ENCODE assay signal across 17 mouse cellular contexts in the genomic region with DNA sequence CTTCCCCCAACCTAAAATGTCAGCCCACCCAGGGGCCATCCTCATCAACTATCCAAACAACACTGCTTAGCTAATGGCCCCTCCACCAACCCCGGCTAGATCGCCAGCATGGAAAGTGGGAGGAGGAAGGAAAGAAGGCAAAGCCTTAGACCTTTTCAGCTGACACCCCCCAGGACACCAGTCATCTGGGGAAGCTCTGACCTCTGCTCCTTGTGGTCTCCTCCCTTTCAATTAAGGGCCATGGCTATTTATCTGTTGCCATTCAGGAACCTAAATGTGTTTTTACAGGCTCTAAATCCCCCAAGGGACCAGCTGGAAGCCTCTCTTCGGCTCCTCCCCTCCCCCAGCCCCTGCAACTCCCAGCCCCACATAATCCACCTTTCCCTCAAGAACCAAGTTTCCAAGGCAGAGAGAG. TPM values are rescaled to one million over a fixed set of nuclear protein-coding genes. Genes with fewer than 3 reads are reported as not detected.
A peak's percentile ranks its signal among the peaks of the same experiment; 100 is the strongest.
DNase-seq lines count a peak whose midpoint lies in the region; ATAC-seq and TF ChIP-seq lines count a peak whose summit lies in the region.
"Had no signal": no experiment of that assay in that cellular context is flagged by ENCODE, and none has a peak within 500 bp of the region (broad histone marks: within the 10 kb centered on the region; RNA-seq: fewer than 3 reads in every experiment).

No protein-coding gene starts in this region.

- no peak overlapping the region for H3K27ac ChIP-seq in heart, embryonic 11.5 days (ENCODE audit: low read depth, low read length)
- H3K27ac ChIP-seq in heart, adult 2 months: no peak overlapping the region
- H3K27ac ChIP-seq in neural tube, embryonic 15.5 days (replicated peaks): no peak overlapping the region
- H3K27ac ChIP-seq in limb, embryonic 10.5 days: no peak overlapping the region
- H3K27ac ChIP-seq in gastrocnemius, adult 2 months: no peak overlapping the region
- H3K27ac ChIP-seq: embryonic facial prominence, embryonic 15.5 days; hindbrain, embryonic 15.5 days; neural tube, embryonic 13.5 days had no signal

- TF ChIP-seq EP300 in heart, adult 2 months (IDR thresholded peaks at IDR 0.05; ENCODE audit: insufficient read depth, low read depth, low read length): no peak

- no peaks in the 10 kb centered on the region for H3K9me3 ChIP-seq in heart, embryonic 11.5 days (replicated peaks; ENCODE audit: control insufficient read depth, low read length)
- H3K9me3 ChIP-seq in neural tube, embryonic 15.5 days (replicated peaks): no peaks in the 10 kb centered on the region
- no peaks in the 10 kb centered on the region for H3K9me3 ChIP-seq in limb, embryonic 10.5 days (replicated peaks)
- H3K9me3 ChIP-seq: embryonic facial prominence, embryonic 15.5 days; hindbrain, embryonic 15.5 days; neural tube, embryonic 13.5 days had no signal

- TF ChIP-seq POLR2A in heart, adult 2 months (IDR thresholded peaks at IDR 0.05; ENCODE audit: insufficient read depth, low read depth, low read length): no peak

- H3K4me1 ChIP-seq in heart, embryonic 11.5 days (ENCODE audit: control insufficient read depth, insufficient read depth, low read length): peaks cover 19% of the 10 kb centered on the region
- no peaks in the 10 kb centered on the region for H3K4me1 ChIP-seq in heart, adult 2 months (ENCODE audit: control insufficient read depth, insufficient read depth, low read length)
- H3K4me1 ChIP-seq in neural tube, embryonic 15.5 days: peaks cover 10% of the 10 kb centered on the region
- peaks cover 53% of the 10 kb centered on the region for H3K4me1 ChIP-seq in limb, embryonic 10.5 days

- no peak for ATAC-seq in heart, embryonic 11.5 days (replicated peaks; ENCODE audit: insufficient number of reproducible peaks, low FRiP score, low TSS enrichment)
- ATAC-seq in neural tube, embryonic 15.5 days (ENCODE audit: low FRiP score): no peak

- no peak overlapping the region for H3K4me3 ChIP-seq in heart, embryonic 11.5 days (ENCODE audit: low read depth, low read length)
- no peak overlapping the region for H3K4me3 ChIP-seq in heart, adult 2 months
- H3K4me3 ChIP-seq in neural tube, embryonic 15.5 days (replicated peaks): no peak overlapping the region
- 0 out of 2 replicates have a peak overlapping the region, but pooled peaks have one; percentile 12 for H3K4me3 ChIP-seq in limb, embryonic 10.5 days
- H3K4me3 ChIP-seq in gastrocnemius, adult 2 months: no peak overlapping the region
- H3K4me3 ChIP-seq: embryonic facial prominence, embryonic 15.5 days; hindbrain, embryonic 15.5 days; neural tube, embryonic 13.5 days had no signal

- H3K27me3 ChIP-seq in heart, embryonic 11.5 days (ENCODE audit: control insufficient read depth, insufficient read depth, low read length): no peaks in the 10 kb centered on the region
- no peaks in the 10 kb centered on the region for H3K27me3 ChIP-seq in heart, adult 2 months (ENCODE audit: control insufficient read depth, insufficient read depth, low read length)
- no peaks in the 10 kb centered on the region for H3K27me3 ChIP-seq in neural tube, embryonic 15.5 days (replicated peaks)
- no peaks in the 10 kb centered on the region for H3K27me3 ChIP-seq in limb, embryonic 10.5 days (ENCODE audit: low read depth, poor library complexity, severe bottlenecking)
- H3K27me3 ChIP-seq: embryonic facial prominence, embryonic 15.5 days; hindbrain, embryonic 15.5 days; neural tube, embryonic 13.5 days had no signal

- TF ChIP-seq CTCF in heart, adult 2 months (IDR thresholded peaks at IDR 0.05): no peak
- TF ChIP-seq CTCF in gastrocnemius, adult 2 months (IDR thresholded peaks at IDR 0.05): no peak

- DNase-seq in heart, adult 2 months: no peak
- DNase-seq in neural tube, embryonic 10.5 days (ENCODE audit: extremely low spot score, low spot score): peak; percentile 38
- no peak for DNase-seq in limb, embryonic 10.5 days (ENCODE audit: low spot score)
- peak; percentile 23 for DNase-seq in yolk sac, embryonic 10.5 days (ENCODE audit: low spot score)
- DNase-seq in gastrocnemius, adult 2 months: no peak
- no peak for DNase-seq in ovary, postnatal 36 days (ENCODE audit: low spot score)
- DNase-seq: adrenal gland, adult 2 months; cerebellum, postnatal 10 days; kidney, adult 9 months; left cerebral cortex, postnatal 4 days; lung, adult 2 months; thymus, postnatal 14 days had no signal

- intact Hi-C loops in heart, adult 2 months (cut with DNase I): no loop called here
- intact Hi-C loops in gastrocnemius, adult 2 months (cut with DNase I): no loop called here

- H3K4me2 ChIP-seq in heart, embryonic 11.5 days: peak overlapping the region; percentile 5; the same call in 1 of the 2 replicates
- no peak overlapping the region for H3K4me2 ChIP-seq in neural tube, embryonic 15.5 days
- H3K4me2 ChIP-seq: embryonic facial prominence, embryonic 15.5 days; hindbrain, embryonic 15.5 days; neural tube, embryonic 13.5 days had no signal

- WGBS in heart, embryonic 11.5 days (ENCODE audit: insufficient replicate concordance): 7% methylated on average over 3 of the region's 3 CpGs
- 43% methylated on average over 3 of the region's 3 CpGs for WGBS in heart, adult 2 months
- WGBS in neural tube, embryonic 15.5 days: 14% methylated on average over 3 of the region's 3 CpGs
- WGBS in limb, embryonic 10.5 days: 3% methylated on average over 3 of the region's 3 CpGs

- no peak overlapping the region for H3K9ac ChIP-seq in heart, embryonic 11.5 days (ENCODE audit: low read depth, low read length)
- H3K9ac ChIP-seq in heart, adult 2 months (ENCODE audit: low read depth, low read length): no peak overlapping the region
- no peak overlapping the region for H3K9ac ChIP-seq in neural tube, embryonic 15.5 days (replicated peaks)
- H3K9ac ChIP-seq: embryonic facial prominence, embryonic 15.5 days; hindbrain, embryonic 15.5 days; neural tube, embryonic 13.5 days had no signal

- H3K79me2 ChIP-seq in heart, adult 2 months (replicated peaks; ENCODE audit: control insufficient read depth, insufficient read depth, low read length): peaks cover 1% of the 10 kb centered on the region

- no peaks in the 10 kb centered on the region for H3K36me3 ChIP-seq in heart, embryonic 11.5 days (ENCODE audit: control insufficient read depth, insufficient read depth, low read length)
- no peaks in the 10 kb centered on the region for H3K36me3 ChIP-seq in heart, adult 2 months (ENCODE audit: control insufficient read depth, insufficient read depth, low read length)
- H3K36me3 ChIP-seq in neural tube, embryonic 15.5 days: no peaks in the 10 kb centered on the region
- H3K36me3 ChIP-seq in limb, embryonic 10.5 days: no peaks in the 10 kb centered on the region
- H3K36me3 ChIP-seq: embryonic facial prominence, embryonic 15.5 days; hindbrain, embryonic 15.5 days; neural tube, embryonic 13.5 days had no signal

RNA-seq across cellular contexts. Expression of a gene that starts 42.3 kb away (rescaled TPM):
- polyA plus RNA-seq in heart, embryonic 11.5 days (2014; fragmentation: Nextera tagmentation; extraction: Ambion mirVana): 17.7 and 19.8 TPM in 2 replicates
- total RNA-seq in heart, adult 2 months (2021): 10 to 100 TPM; 28.1 to 35.7 TPM
- polyA plus RNA-seq in heart, adult 2 months (2012; rRNA removed): 16.9 and 18.2 TPM in 2 replicates
- polyA plus RNA-seq in neural tube, embryonic 15.5 days (2015; fragmentation: Nextera tagmentation; extraction: Ambion mirVana): 46.3 and 52.5 TPM in 2 replicates
- polyA plus RNA-seq in limb, embryonic 10.5 days (2016; fragmentation: Nextera tagmentation; extraction: Ambion mirVana): 43.0 and 57.8 TPM in 2 replicates
- 10 to 100 TPM; 13.0 to 31.1 TPM for total RNA-seq in gastrocnemius, adult 2 months (2021)

Comparison
In these comparisons a context has a peak if more than half of its experiments do, and no peak if none do; other contexts are left out.
1. DNase-seq: peak in neural tube, embryonic 10.5 days (single experiment) and yolk sac, embryonic 10.5 days (single experiment); none in heart, adult 2 months (0 of 2), limb, embryonic 10.5 days (single experiment), gastrocnemius, adult 2 months (single experiment) and ovary, postnatal 36 days (single experiment).